Mouse (Mus musculus): ENCODE results near the gene Tmem232.
"Not testable (repeated sequence)": the region's sequence is repeated elsewhere in the genome, so short reads cannot be mapped to it uniquely, and the experiment has no call there.

Tmem232 gene

DNA sequence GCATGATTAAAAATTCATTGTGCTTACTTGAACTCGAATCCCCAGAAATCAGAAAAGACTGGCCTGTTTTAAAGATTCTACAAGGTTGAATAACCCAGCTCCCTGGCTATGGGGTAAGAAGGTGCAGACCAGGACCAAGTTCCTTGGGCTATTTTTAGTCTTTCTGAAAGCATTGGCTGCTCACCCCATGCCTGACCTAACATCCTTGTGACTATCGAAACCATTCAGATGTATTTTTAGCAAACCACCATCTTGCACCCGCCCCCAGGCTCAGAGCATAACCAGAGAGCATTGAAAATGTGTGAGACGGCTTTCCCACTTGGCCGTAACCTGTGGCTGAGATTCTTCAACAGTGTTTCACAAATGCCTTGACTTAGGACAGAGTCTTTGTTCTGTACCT, 13.1 kb downstream of the Tmem232 start:
- DNase-seq (ENCODE audit: low spot score): no peak

DNA sequence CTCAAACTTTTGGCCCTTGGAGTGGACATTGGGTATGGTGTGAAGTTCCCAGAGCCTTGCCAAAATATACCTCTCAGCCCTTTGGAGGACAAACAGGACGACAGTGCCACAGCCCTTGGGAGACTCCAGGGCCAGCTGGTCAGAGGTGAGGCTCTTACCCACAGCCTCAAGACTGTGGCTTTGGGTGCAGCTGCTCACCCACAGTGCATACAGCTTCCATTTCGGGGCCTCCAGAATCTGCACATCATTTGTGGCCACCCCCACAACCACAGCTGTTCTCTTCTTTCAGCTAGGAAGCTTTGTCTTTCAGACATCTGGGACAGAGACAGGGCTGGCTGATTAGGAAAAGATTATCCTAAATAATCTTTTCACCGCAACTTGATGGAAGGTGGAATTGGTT, 27.1 kb downstream of the Tmem232 start:
- DNase-seq (ENCODE audit: low spot score): no peak

DNA sequence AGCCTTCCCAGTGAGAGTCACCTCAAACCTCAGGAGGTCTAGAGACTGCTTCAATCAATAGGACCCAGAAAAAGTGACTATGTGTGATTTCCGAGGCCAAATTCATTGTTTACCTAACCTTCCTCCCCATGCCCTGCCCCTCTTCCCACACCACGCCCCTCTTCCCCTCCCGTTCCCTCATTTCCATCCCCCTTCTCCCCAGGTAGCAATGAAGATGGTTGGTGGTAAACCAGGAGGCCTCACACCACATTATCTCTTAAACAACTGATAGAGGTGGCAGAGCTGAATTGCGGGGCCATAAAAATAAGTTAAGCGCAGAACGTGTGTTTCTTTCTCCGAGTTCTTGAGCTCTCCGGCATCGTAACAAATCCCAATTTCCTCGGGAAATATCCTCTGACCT, 55.9 kb downstream of the Tmem232 start:
- no peak for DNase-seq (ENCODE audit: low spot score)

DNA sequence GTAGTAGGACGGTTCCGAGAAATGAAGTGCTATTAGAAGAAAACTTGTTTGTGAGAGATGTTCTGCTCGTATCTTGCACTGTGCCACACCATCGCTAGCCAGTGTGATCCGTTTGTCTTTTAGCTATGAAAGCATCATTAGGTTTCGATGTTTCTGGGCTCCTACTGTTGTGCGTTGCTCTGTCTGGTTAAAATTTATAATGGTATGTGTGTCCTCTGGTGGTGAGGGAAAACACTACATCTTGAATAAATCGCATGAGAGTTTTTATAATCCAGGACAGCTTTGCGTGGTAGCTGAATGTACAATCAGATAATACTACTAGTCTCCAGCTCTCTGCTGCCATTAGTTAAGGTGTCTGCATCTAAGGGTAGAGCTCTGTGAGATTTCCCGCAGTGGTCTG, 63.8 kb downstream of the Tmem232 start:
- DNase-seq (ENCODE audit: low spot score): no peak

DNA sequence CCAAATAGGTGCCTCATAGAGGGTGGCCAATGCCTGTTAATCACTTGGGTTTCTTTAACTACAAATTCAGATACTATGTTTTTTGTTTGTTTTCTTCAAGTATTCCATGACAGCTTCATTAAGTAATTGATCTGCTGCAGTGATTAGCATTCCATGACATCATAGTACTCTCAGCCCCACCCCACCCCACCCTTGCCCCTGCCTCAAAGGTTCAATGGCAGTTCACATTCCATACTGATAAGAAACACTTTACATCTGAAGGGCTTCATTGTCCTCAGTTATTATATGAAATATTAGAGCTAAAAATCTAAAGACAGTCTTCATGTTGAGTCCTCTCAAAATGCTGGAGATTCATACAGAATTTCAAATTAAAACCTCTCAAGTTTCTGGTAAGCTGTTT, 89.8 kb downstream of the Tmem232 start:
- DNase-seq (ENCODE audit: low spot score): no peak

DNA sequence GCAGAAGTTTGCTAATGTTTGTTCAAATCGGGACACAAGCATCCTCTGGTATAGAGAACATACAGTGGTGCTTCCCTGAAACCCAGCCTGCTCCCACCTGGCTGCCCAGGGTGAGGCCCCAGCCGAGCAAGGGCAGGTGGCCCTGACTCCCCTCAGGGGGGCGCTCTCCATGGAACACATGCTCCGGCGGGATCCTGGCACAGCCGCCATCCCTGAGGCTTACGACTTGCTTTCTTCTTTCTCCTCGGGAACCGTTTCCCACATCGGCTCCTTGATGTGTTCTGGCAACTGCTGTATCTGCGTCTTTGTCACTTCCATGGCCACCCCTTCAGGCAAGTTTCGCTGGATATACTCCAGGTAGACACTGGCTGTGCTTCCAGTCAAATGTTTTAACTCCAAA, 102.7 kb downstream of the Tmem232 start:
- not testable (repeated sequence) for DNase-seq (ENCODE audit: low spot score)

DNA sequence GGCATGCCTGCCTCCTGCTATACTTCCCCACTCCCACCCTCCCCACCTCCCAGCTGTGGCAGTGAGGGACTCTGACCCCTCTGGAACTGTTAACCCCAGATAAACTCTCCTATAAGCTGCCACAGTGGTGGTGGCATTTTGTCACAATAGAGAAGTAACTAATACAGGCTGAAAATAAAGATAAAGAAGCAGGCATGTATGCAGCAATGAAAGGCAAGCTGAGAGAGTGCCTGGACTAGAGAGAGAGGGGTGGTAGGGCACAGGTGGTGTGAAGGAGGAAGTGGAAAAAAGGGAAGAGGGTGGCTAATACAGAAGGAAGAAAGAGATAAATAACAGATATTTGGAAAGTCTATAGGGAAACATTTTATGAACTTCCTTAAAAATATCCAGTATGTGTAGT, 121.5 kb downstream of the Tmem232 start:
- DNase-seq (ENCODE audit: low spot score): no peak

DNA sequence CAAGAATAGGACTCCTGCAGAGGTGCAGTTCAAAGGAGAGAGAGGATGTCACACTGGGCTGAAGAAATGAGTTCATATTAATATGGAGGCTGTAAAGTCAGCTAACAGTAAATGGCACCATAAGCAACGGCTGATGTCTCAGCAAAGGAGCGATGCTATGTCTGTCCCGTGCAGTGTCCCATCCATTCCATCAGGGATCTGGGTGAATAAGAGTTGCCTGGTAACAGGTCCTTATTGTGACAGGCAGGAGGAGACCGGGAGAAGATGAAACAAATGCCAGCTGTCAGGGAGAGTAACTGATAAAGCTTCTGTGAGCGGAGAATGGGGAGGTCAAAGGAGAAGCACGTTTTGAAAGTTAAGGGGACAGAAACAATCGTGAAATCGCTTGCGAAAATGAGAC, 135.3 kb downstream of the Tmem232 start:
- no peak for DNase-seq (ENCODE audit: low spot score)

DNA sequence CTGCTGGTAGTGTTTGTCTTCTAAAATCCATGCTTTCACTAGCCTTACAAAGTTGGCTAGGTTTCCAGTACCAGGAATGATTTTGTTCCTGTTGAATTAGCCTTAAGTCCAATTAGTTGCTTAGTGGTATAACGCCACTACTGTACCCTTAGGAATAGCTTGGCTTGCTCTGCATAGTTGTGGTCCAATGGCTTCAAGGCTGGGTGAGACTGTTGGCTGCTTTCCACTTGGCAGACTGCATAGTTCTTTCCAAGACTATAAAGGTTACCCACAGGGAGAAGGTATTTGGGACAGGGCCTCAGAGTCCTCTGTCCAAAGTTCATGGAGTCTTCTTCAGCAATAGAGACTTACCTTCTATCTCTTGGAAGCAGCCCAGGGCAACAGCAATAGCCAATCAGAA, 139.7 kb downstream of the Tmem232 start:
- no peak for DNase-seq (ENCODE audit: low spot score)

DNA sequence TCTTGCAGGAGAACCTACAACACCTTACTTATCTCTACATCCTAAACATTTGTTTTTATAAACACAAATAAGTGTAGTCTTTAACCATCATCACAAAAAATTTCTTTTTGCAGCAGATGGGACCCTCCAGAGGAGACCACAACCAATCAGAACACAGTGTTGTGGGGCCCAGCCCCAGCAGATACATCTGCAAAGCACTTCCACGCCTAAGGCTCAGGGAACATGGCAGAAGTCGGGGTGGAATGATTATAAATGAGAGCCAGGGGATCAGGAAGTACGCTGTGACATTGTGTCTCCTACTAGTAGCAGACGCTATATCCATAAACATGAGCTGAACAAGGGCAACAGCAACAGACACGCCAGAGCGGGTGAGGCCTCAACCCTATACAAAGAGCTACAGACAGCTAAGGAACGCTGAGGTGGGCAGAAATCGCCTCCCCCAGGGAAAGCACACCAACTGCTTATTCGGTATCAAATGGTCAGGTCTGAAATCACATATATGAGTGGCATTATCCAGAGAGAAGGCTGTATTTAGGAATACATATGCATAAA, 156.1 kb downstream of the Tmem232 start:
- no peak for DNase-seq (ENCODE audit: low spot score)

DNA sequence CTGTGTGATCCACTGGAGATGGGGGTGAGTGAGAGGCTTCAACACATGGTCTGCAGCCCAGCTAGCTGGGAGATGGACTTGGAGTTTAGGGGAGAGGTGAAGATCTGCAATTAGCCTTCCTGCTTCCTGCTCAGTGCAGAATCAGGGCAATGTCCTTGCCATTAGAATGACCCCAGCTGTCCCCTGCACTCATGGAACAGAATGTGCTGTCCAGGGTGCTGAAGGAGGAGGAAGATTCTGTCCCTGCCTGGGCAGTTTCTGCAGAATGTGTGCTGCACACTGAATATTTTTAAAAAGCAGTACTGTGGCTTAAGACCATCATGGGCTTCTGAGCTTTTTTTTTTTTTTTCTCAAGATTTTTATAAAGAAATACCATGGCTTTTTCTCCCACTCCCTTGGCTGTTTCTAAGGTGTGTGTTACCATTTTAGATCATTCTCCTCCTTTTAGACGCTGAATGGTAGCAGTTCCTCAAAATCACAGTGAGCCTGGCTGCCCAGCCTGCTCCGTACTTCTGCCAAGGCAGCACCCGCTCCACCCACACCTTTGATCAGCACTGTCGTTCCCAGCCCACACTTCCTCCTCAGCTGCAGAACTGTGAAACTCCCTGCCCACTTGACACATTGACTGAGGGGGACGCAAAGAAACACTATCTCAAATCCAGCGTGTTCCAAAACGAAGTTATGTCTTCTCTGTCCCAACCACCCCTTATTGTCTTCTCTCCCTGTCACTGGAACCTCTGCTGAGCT, 170.4 kb downstream of the Tmem232 start:
- no peak for DNase-seq (ENCODE audit: low spot score)

DNA sequence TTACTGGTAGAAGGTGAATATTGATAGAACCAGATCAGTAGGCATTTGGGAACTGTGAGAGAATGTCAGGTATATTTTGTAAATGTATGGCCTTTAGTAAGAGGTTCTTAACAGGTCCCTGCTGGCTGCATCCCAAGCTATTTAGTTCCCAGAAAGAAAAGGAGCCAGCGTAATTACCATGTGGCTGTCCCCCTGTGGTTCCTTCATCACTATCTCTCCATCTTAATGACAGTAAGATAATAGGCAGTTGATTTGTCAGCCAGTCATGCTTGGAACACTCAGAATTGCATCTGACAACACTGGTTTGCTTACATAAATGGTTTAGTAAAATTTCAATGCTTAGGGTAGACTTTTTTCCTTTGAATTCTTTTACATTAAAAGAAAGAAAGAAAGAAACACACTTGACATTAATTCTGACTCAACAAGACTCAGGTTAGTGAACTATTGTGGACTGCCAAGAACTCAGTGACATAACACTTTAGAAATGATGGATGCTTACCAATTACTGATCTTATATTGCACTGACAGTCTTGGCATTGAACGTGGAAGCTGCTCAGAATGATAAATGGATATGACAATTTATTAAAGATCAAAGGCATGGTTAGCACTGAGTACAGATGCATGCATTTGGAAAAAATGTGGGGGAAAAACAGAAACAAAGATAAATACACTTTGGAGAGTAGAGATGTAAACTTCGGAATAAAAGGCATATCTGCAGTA, 174.9 kb downstream of the Tmem232 start:
- no peak for DNase-seq (ENCODE audit: low spot score)

DNA sequence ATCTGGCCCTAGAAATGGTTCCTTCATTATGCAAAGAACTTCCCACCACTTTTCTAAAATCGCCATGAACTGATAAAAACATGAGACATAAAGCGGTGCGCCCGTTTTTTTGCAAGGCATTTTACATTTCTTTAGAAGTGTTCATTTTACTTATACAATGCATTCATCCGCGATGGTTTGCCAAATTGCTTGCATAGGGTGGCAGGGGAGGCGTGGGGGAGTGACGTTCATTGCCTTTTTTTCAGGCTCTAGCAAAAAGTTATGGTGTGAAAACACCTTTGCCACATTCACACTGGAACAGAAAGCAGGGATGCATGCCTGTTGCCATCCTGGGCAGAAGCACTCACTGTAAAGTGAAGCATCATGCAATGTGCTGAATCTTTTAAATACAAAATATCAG, 188.7 kb downstream of the Tmem232 start:
- no peak for DNase-seq (ENCODE audit: low spot score)

DNA sequence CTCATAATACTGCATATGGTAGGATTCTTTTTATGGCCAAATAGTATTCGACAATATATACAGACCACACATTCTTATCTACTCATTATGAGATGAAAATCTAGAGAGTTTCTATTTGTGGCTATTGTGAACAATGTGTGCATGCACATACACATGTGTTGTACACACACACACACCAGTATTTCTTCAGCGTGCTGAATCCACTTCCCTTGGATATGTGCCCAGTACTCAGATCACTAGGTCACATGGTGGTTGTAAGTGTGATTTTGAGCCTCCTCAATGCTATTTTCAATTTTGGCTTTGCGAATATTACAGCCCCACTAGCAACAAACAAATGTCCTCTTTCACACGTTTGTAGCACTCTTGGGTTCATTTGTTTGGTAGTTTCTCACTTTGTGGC, 200.6 kb downstream of the Tmem232 start:
- DNase-seq (ENCODE audit: low spot score): no peak

DNA sequence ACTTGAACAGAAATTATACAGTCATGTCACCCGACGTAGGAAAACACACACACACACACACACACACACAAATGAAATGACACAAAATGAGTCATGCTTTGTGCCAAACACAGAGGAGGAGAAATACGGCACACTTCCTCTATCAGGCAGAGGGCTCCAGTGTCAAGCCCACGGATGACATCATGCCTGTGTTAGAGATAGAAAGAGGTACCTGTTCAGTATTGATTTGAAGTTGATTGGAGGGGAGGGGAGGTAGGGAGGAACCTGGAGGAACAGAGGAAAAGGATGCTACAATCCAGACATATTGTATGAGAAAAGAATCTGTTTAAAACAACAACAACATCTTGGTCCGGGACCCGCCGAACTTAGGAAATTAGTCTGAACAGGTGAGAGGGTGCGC, 209.8 kb downstream of the Tmem232 start:
- no peak for DNase-seq (ENCODE audit: low spot score)

DNA sequence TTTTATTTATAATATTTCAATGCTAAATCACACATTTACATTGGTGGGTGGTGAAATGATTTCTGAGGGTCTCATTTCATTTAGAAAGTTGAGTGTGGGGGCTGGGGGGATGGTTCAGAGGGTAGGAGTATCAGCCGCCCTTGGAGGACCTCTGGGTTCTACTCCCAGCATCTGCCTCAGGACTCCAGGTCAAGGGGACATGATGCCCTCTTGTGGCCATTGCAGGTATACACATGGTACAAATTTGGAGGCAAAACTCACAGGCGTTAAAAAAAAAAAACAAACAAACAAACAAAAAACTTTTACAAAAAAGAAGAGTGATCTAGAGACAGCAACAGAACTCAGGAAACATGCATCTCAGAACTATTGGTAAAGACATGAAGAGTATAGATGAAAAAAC, 215.3 kb downstream of the Tmem232 start:
- no peak for DNase-seq (ENCODE audit: low spot score)

DNA sequence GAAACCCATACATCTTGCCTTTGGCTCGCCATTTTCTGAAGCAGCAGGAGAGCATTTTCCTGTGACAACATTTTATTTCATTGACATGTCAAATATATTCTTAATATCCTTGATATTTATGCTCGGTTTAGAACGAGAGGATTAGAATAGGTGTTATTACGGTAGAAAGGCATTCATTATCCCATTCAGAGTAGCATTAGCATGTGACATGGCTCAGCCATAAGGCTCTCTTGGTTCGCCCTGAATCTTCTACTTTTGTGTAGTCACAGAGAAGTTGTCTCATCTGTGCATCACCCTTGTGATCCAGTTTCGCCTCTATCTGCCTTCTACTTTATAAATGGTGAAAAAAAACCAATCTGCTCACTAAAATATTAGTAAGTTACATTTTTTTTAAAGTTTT, 220.0 kb downstream of the Tmem232 start:
- no peak for DNase-seq (ENCODE audit: low spot score)

DNA sequence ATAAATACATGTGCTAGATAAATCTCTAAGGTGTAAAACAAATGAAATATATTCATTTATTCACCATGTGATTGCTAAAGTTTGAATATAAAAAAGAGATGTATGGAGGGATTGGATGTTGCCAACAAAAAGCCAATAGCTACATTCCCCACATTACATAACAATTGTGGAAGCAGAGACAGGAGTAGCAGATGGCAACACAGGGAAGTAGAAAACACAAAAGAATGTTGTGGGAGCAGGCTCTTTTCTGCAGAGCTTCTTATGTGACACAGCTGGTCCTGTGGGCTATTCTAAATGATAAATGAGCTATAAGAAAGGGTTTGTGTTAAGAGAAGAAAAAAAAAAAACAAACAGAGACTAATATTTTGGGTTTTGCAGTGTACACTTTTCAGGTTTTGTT, 240.6 kb downstream of the Tmem232 start:
- no peak for DNase-seq (ENCODE audit: low spot score)

DNA sequence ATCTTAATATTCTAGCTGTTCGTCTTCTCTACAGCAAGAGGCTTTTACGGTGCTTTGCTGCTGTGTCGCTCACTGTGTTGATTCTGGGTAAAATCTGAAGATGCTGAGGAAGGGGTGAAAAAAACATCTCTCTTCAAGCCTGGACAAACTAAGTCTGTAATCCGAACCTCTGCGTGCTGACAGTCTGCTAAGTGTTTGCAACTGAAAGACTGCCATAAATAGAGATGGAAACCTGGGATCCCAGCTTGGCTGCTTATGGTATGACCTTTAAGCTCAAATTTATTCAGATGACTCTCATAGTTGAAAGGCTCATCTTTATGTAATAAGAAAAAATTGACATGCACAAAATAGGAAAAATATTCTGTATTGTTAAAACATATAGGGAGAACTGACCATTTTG, 242.8 kb downstream of the Tmem232 start:
- no peak for DNase-seq (ENCODE audit: low spot score)

DNA sequence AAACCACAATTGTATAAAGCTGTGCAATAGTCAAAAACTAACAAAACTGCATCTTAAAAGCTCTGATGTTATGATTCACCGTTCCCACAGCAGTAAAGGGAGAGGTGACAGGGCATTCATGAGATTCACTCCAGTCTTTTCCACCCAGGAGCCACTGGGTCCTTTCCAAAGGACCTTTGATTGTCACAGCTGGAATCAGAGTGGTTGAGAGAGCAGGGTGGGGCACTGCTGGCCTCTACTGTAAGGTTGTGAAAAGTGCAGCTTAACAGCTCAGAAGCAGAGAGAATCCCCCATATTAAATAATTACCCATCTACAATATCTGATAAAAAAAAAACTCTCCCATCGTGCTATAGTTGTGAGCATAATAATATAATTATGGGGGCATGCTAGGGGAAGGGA, 288.4 kb downstream of the Tmem232 start:
- no peak for DNase-seq (ENCODE audit: low spot score)

DNA sequence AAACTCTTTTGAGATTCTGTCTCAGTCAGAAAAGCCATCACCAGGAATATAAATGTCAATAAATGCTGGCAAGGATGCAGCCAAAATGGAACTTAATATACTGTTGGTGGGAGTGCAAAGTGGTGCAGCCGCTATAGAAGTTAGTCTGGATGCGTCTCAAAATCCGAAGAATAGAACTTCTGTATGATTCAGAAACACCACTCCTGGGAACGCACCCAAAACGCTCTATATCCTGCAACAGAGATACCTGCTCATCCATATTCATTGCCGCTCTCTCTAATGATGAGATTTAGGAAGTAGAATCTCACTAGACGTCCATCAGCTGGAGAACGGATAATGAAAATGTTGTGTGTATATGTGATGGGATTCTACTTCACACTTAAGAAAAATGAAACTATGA, 290.3 kb downstream of the Tmem232 start:
- no peak for DNase-seq (ENCODE audit: low spot score)

DNA sequence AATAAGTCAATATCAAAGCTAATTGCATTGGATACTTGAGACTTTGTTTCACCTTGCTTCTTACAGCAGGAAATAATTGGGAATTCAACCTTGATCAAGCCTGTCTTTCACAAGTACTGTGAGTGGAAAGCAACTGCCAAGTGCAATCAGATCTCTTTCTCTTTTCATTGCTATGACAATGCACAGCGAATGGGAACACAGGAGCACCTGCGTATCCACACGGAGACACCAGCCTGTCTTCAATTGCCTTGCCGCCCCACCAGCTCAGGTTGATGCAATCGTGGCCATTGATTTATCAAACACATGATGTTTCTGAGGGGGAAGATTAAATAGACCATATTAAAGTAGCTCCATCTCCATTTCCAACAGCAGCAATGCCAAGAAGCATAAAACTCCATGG, 296.9 kb downstream of the Tmem232 start:
- DNase-seq (ENCODE audit: low spot score): no peak

DNA sequence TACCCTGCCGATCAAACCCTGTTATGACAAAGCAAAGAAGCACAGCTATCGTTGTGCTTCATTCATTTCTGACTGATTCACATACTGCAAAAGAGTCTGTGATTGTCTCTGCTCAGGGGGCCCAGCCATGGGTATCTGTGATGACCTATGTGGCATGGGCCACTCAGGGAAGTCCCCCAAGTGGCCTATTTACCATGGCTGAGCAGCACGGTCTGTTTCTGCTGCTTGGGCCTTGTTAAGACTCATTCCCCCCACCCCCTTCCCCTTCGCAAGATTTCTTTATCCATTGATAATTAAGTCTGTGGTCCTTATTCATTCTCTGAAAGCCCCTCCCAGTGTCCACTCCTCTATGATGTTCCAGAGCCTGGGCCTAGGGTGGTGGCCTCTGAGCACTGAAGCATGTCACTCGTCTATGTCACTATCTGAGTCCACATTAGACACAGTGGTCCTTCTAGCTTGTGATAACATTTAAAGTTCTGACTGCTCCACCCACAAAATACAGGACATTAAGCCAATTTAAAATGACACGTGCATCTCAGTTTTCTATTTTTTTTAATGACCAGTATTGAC, 315.1 kb downstream of the Tmem232 start:
- no peak for DNase-seq (ENCODE audit: low spot score)
